ENCODE assay signal across 12 mouse cellular contexts in genomic region chr15:101704066-101704465, GRCm38 (mm10). TPM values are rescaled to one million over a fixed set of nuclear protein-coding genes. Genes with fewer than 3 reads are reported as not detected.
A peak's percentile ranks its signal among the peaks of the same experiment; 100 is the strongest.
DNase-seq lines count a peak whose midpoint lies in the region; ATAC-seq and TF ChIP-seq lines count a peak whose summit lies in the region.
"Had no signal": no experiment of that assay in that cellular context is flagged by ENCODE, and none has a peak within 500 bp of the region (broad histone marks: within the 10 kb centered on the region; RNA-seq: fewer than 3 reads in every experiment).

No protein-coding gene starts in this region.

- WGBS in kidney, postnatal 0 days: 75% methylated on average over 4 of the region's 4 CpGs
- WGBS in kidney, adult 2 months: 73% methylated on average over 4 of the region's 4 CpGs

- H3K9me3 ChIP-seq in kidney, postnatal 0 days (replicated peaks; ENCODE audit: low read length): no peaks in the 10 kb centered on the region
- H3K9me3 ChIP-seq: megakaryocyte, embryonic 14.5 days had no signal

- H3K4me3 ChIP-seq in kidney, postnatal 0 days (replicated peaks; ENCODE audit: low read depth, low read length): no peak overlapping the region
- H3K4me3 ChIP-seq in kidney, adult 2 months (ENCODE audit: insufficient read depth, low read depth, low read length): no peak overlapping the region
- H3K4me3 ChIP-seq: megakaryocyte, embryonic 14.5 days had no signal

- no peaks in the 10 kb centered on the region for H3K4me1 ChIP-seq in kidney, postnatal 0 days (replicated peaks; ENCODE audit: insufficient read depth, low read length)
- no peaks in the 10 kb centered on the region for H3K4me1 ChIP-seq in kidney, adult 2 months (ENCODE audit: control insufficient read depth, insufficient read depth, low read length)
- H3K4me1 ChIP-seq: megakaryocyte, embryonic 14.5 days had no signal

- TF ChIP-seq POLR2A in kidney, adult 2 months (IDR thresholded peaks at IDR 0.05; ENCODE audit: low read depth, low read length): no peak

- H3K27ac ChIP-seq in kidney, postnatal 0 days: no peak overlapping the region
- H3K27ac ChIP-seq in kidney, adult 2 months (ENCODE audit: insufficient read depth, low read depth, low read length): no peak overlapping the region

- no peaks in the 10 kb centered on the region for H3K36me3 ChIP-seq in kidney, postnatal 0 days (ENCODE audit: insufficient read depth, low read length)
- no peaks in the 10 kb centered on the region for H3K36me3 ChIP-seq in kidney, adult 2 months (ENCODE audit: control insufficient read depth, insufficient read depth, low read length)

- ATAC-seq in kidney, postnatal 0 days (replicated peaks; ENCODE audit: low FRiP score, low read depth): no peak
- ATAC-seq: activated CD4-positive, CD25-positive, alpha-beta regulatory T cell, adult 4 months had no signal

- no peak overlapping the region for H3K9ac ChIP-seq in kidney, postnatal 0 days (ENCODE audit: low read depth, low read length)

- peak; percentile 80 for DNase-seq in kidney, postnatal 0 days (ENCODE audit: low spot score)
- no peak for DNase-seq in kidney, adult 2 months
- DNase-seq in urinary bladder, postnatal 14 days (ENCODE audit: low spot score): peak; percentile 23
- no peak for DNase-seq in urinary bladder, postnatal 25 days (ENCODE audit: low spot score)
- DNase-seq in embryo, embryonic 11.5 days (ENCODE audit: low read depth, low spot score): peak; percentile 24
- no peak for DNase-seq in frontal cortex, postnatal 10 days (ENCODE audit: low spot score in 2 of 2)
- DNase-seq in left cerebral cortex, postnatal 10 days (ENCODE audit: extremely low spot score in 1 of 2, low spot score in 2 of 2): no peak
- DNase-seq: cerebellum, adult 9-10 months; gastrocnemius, postnatal 14 days had no signal

- no peak overlapping the region for H3K4me2 ChIP-seq in kidney, postnatal 0 days (ENCODE audit: low read length)

- H3K27me3 ChIP-seq in kidney, postnatal 0 days (ENCODE audit: insufficient read depth, low read length): no peaks in the 10 kb centered on the region
- no peaks in the 10 kb centered on the region for H3K27me3 ChIP-seq in kidney, adult 2 months (replicated peaks; ENCODE audit: control insufficient read depth, insufficient read depth, low read length)

- TF ChIP-seq CTCF in kidney, postnatal 0 days (IDR thresholded peaks at IDR 0.05; ENCODE audit: low read depth): peak; percentile 72
- TF ChIP-seq CTCF in kidney, adult 2 months (conservative IDR thresholded peaks at IDR 0.05; ENCODE audit: insufficient read depth, insufficient read length, low read depth, low read length): no peak

- intact Hi-C loops in left cerebral cortex, postnatal 10 days (cut with DNase I): loop anchor here (5.0 kb wide), 1 partner anchor 182 kb away; no protein-coding TSS in a partner anchor

RNA-seq across cellular contexts. Expression of gene Krt5, which starts 8.6 kb away (rescaled TPM):
- polyA plus RNA-seq in kidney, postnatal 0 days (2015; fragmentation: Nextera tagmentation; extraction: Ambion mirVana): 0.77 and 3.0 TPM in 2 replicates
- polyA plus RNA-seq in kidney, adult 2 months (2012; rRNA removed): 2.6 and 4.6 TPM in 2 replicates
- not detected for total RNA-seq in left cerebral cortex, postnatal 10 days (2021)
- total RNA-seq: gastrocnemius, postnatal 14 days had no signal
- polyA plus RNA-seq: activated CD4-positive, CD25-positive, alpha-beta regulatory T cell, adult 4 months had no signal

RNA-seq across cellular contexts. Expression of gene Krt6a, which starts 10.0 kb away (rescaled TPM):
- polyA plus RNA-seq in kidney, postnatal 0 days (2015; fragmentation: Nextera tagmentation; extraction: Ambion mirVana): not detected in 2 replicates
- polyA plus RNA-seq in kidney, adult 2 months (2012; rRNA removed): not detected in 2 replicates
- not detected for total RNA-seq in left cerebral cortex, postnatal 10 days (2021)
- total RNA-seq: gastrocnemius, postnatal 14 days; layer of hippocampus, postnatal 14 days had no signal
- polyA plus RNA-seq: activated CD4-positive, CD25-positive, alpha-beta regulatory T cell, adult 4 months had no signal

RNA-seq across cellular contexts. Expression of gene Krt6b, which starts 24.0 kb away (rescaled TPM):
- not detected in 2 replicates for polyA plus RNA-seq in kidney, postnatal 0 days (2015; fragmentation: Nextera tagmentation; extraction: Ambion mirVana)
- polyA plus RNA-seq in kidney, adult 2 months (2012; rRNA removed): not detected in 2 replicates
- not detected for total RNA-seq in left cerebral cortex, postnatal 10 days (2021)
- total RNA-seq: gastrocnemius, postnatal 14 days; layer of hippocampus, postnatal 14 days had no signal

RNA-seq across cellular contexts. Expression of gene Krt71, which starts 38.8 kb away (rescaled TPM):
- not detected in 2 replicates for polyA plus RNA-seq in kidney, postnatal 0 days (2015; fragmentation: Nextera tagmentation; extraction: Ambion mirVana)
- not detected in 2 replicates for polyA plus RNA-seq in kidney, adult 2 months (2012; rRNA removed)
- not detected for total RNA-seq in left cerebral cortex, postnatal 10 days (2021)
- total RNA-seq: gastrocnemius, postnatal 14 days; layer of hippocampus, postnatal 14 days had no signal
- polyA plus RNA-seq: activated CD4-positive, CD25-positive, alpha-beta regulatory T cell, adult 4 months had no signal

RNA-seq across cellular contexts. Expression of gene Gm5478, which starts 56.9 kb away (rescaled TPM):
- polyA plus RNA-seq in kidney, postnatal 0 days (2015; fragmentation: Nextera tagmentation; extraction: Ambion mirVana): not detected in 2 replicates
- polyA plus RNA-seq in kidney, adult 2 months (2012; rRNA removed): not detected in 2 replicates
- total RNA-seq in left cerebral cortex, postnatal 10 days (2021): not detected
- total RNA-seq: gastrocnemius, postnatal 14 days; layer of hippocampus, postnatal 14 days had no signal
- polyA plus RNA-seq: activated CD4-positive, CD25-positive, alpha-beta regulatory T cell, adult 4 months had no signal

Comparison
In these comparisons a context has a peak if more than half of its experiments do, and no peak if none do; other contexts are left out.
1. DNase-seq: peak in kidney, postnatal 0 days (single experiment), urinary bladder, postnatal 14 days (single experiment) and embryo, embryonic 11.5 days (single experiment); none in kidney, adult 2 months (single experiment), urinary bladder, postnatal 25 days (single experiment), frontal cortex, postnatal 10 days (0 of 2) and left cerebral cortex, postnatal 10 days (0 of 2).